Mouse (Mus musculus) lung, adult 2 months (tissue): Measurements from ENCODE around the gene Shank3. TPM values are rescaled to one million over a fixed set of nuclear protein-coding genes. Genes with fewer than 3 reads are reported as not detected.

ENCODE experiments used
- DNase-seq: peaks from one replicate; pipeline ENCODE4 v3.0.0; 2022
- H3K4me1 ChIP-seq: fragments of 200-500 bp; 2 replicates; pipeline ENCODE4 v1.6.1; 2011; ENCODE audit warnings: low read length; ENCODE audit not compliant: control insufficient read depth, insufficient read depth
- H3K4me3 ChIP-seq: fragments of 200-500 bp; replicated peaks from 2 replicates; pipeline ENCODE3; 2011; ENCODE audit warnings: low read depth, mild to moderate bottlenecking, control low read depth, low read length; ENCODE audit errors: extremely low read depth
- CTCF ChIP-seq: fragments of 200-500 bp; IDR thresholded peaks from 2 replicates; pipeline ENCODE4 v1.5.1; 2011; ENCODE audit warnings: mild to moderate bottlenecking, low read length, control low read depth; ENCODE audit not compliant: insufficient read depth
- POLR2A ChIP-seq: fragments of 200-500 bp; IDR thresholded peaks from 2 replicates; pipeline ENCODE4 v1.6.1; 2011; ENCODE audit warnings: low read depth, mild to moderate bottlenecking, control low read depth, low read length, borderline replicate concordance; ENCODE audit errors: extremely low read depth
- WGBS: fragments of 180-500 bp; shearing (Covaris S2); methylation state at CpG from one replicate; pipeline ENCODE4 v1.1.7; 2018; 5-methylcytosine and 5-hydroxymethylcytosine counted together
- polyA plus RNA-seq: library from polyadenylated mRNA; depleted of rRNA; stranded (reverse); fragments of >200 nt; gene quantifications from 2 replicates; pipeline ENCODE4 v1.2.3, GENCODE M21; 2012

The Shank3 gene
- polyA plus RNA-seq, 1 experiment, result 103 TPM

GRCm38 (mm10) chr15:89528201-89528850 is 28.9 kb downstream of the Shank3 start:
- no peak for TF ChIP-seq POLR2A
- no peak for TF ChIP-seq CTCF
- no peak for DNase-seq
- WGBS, result 61% methylated on average over 18 of the region's 18 CpGs

GRCm38 (mm10) chr15:89528923-89529322 is 29.5 kb downstream of the Shank3 start:
- H3K4me1 ChIP-seq, result no peaks in the 10 kb centered on the region; the same call in 1 of the 2 replicates
- no peak overlapping the region for H3K4me3 ChIP-seq
- DNase-seq, result no peak
- WGBS, result 88% methylated on average over 10 of the region's 10 CpGs
- TF ChIP-seq CTCF (no peak), POLR2A (no peak)

More at GRCm38 (mm10) chr15:89528201-89528850, 28.9 kb downstream of the Shank3 start:
- H3K4me3 ChIP-seq, result no peak overlapping the region
- H3K4me1 ChIP-seq, result no peaks in the 10 kb centered on the region; the same call in 1 of the 2 replicates

DNA sequence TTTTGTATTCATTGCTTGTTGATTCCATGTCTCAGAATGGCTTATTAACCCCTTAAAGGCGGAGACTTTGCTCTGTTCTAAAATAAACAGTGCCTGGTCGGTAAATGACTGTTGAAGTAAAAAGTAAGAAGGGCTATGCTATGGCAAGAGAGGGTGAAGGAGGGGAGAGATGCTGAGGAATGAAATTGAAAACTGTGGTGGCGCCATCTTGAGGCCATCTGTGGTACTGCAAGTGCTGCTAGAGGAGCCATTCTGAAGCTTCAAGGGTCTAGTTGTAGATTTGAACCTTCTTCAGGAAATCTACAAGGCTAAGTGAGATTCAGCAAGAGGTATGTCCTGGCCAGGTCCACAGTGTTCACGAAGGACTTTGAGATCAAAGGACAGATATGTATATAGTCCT is 30.9 kb downstream of the Shank3 start:
- Histone ChIP-seq H3K4me1 (no peaks in the 10 kb centered on the region; the same call in 1 of the 2 replicates), H3K4me3 (no peak overlapping the region)
- 17% methylated on average over 4 of the region's 4 CpGs for WGBS
- peak; percentile 79 for TF ChIP-seq CTCF
- TF ChIP-seq POLR2A, result no peak
- DNase-seq, result peak; percentile 55

- Histone ChIP-seq H3K4me3 (no peak overlapping the region), H3K4me1 (no peaks in the 10 kb centered on the region)
- 91% methylated on average over 5 of the region's 5 CpGs for WGBS
- TF ChIP-seq CTCF, result no peak
- no peak for TF ChIP-seq POLR2A
- no peak for DNase-seq
Measured at GRCm38 (mm10) chr15:89531399-89531798, 32.0 kb downstream of the Shank3 start.

GRCm38 (mm10) chr15:89532026-89532923 is 32.9 kb downstream of the Shank3 start:
- WGBS, result 43% methylated on average over 29 of the region's 29 CpGs

GRCm38 (mm10) chr15:89532924-89533842 is 33.8 kb downstream of the Shank3 start:
- no peak for TF ChIP-seq POLR2A
- TF ChIP-seq CTCF, result no peak
- 84% methylated on average over 23 of the region's 23 CpGs for WGBS
- no peak for DNase-seq

More at GRCm38 (mm10) chr15:89532026-89532923, 32.9 kb downstream of the Shank3 start:
- H3K4me1 ChIP-seq, result no peaks in the 10 kb centered on the region
- no peak for DNase-seq
- no peak overlapping the region for H3K4me3 ChIP-seq
- TF ChIP-seq POLR2A (no peak), CTCF (no peak)

DNA sequence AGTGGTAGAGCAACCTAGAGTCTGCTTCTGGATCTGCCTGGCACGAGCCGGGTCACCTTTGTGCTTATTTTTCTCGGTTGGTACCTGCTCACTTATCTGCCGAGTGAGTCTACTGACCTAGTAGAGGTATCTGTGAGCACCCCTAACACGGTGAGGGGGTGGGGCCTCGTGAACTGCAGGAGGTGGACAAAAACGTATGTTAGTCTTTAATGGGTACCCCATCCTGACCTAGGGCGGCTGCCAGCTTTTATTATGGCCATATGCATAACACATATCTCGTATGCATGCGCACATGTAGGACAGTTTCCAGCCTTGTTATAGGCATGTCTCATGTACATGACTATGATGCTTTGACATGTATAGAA is 34.4 kb downstream of the Shank3 start:
- no peak for TF ChIP-seq CTCF
- no peak for TF ChIP-seq POLR2A
- DNase-seq, result no peak
- WGBS, result 87% methylated on average over 10 of the region's 10 CpGs

More at GRCm38 (mm10) chr15:89532924-89533842, 33.8 kb downstream of the Shank3 start:
- H3K4me3 ChIP-seq, result no peak overlapping the region
- H3K4me1 ChIP-seq, result no peaks in the 10 kb centered on the region

GRCm38 (mm10) chr15:89544171-89544570 is 44.7 kb downstream of the Shank3 start:
- no peaks in the 10 kb centered on the region for H3K4me1 ChIP-seq
- TF ChIP-seq POLR2A, result no peak
- no peak for TF ChIP-seq CTCF
- H3K4me3 ChIP-seq, result no peak overlapping the region
- no peak for DNase-seq
- WGBS, result 91% methylated on average over 7 of the region's 7 CpGs

More for the DNA sequence above, 34.4 kb downstream of the Shank3 start:
- no peaks in the 10 kb centered on the region for H3K4me1 ChIP-seq
- H3K4me3 ChIP-seq, result no peak overlapping the region

GRCm38 (mm10) chr15:89547321-89547720 is 47.9 kb downstream of the Shank3 start:
- Histone ChIP-seq H3K4me3 (no peak overlapping the region), H3K4me1 (no peaks in the 10 kb centered on the region)
- no peak for DNase-seq
- WGBS, result 71% methylated on average over 8 of the region's 8 CpGs
- TF ChIP-seq CTCF, result no peak
- no peak for TF ChIP-seq POLR2A
